Mouse (Mus musculus) urinary bladder, postnatal 14 days (tissue): ENCODE data around the gene Gatc.
"Not testable (repeated sequence)": the region's sequence is repeated elsewhere in the genome, so short reads cannot be mapped to it uniquely, and the experiment has no call there.

ENCODE experiments used
- DNase-seq: peaks from one replicate; pipeline ENCODE4 v3.0.0; 2021; ENCODE audit warnings: low spot score

The Gatc gene

GRCm38 (mm10) chr5:115340577-115341313 lies at the start of gene Gatc, which contains the start of gene Triap1:
TSS of gene Gatc (minus strand) at chr5:115341178.
TSS of gene Triap1 (plus strand) at chr5:115341225.
- DNase-seq: peak; percentile 89

GRCm38 (mm10) chr5:115378882-115379281 lies 37.9 kb upstream of the Gatc start:
- DNase-seq: not testable (repeated sequence)

GRCm38 (mm10) chr5:115375436-115375835 lies 34.5 kb upstream of the Gatc start:
- no peak for DNase-seq

GRCm38 (mm10) chr5:115374204-115374820 lies 33.3 kb upstream of the Gatc start:
- no peak for DNase-seq

- no peak for DNase-seq
Measured at GRCm38 (mm10) chr5:115373441-115374203, 32.6 kb upstream of the Gatc start.

- peak; percentile 38 for DNase-seq
Measured at GRCm38 (mm10) chr5:115371736-115372135, 30.8 kb upstream of the Gatc start.

- no peak for DNase-seq
Measured at GRCm38 (mm10) chr5:115364782-115365181, 23.8 kb upstream of the Gatc start.

- no peak for DNase-seq
Measured at GRCm38 (mm10) chr5:115362819-115363714, 22.1 kb upstream of the Gatc start.

- DNase-seq: no peak
Measured at GRCm38 (mm10) chr5:115362216-115362615, 21.2 kb upstream of the Gatc start.

GRCm38 (mm10) chr5:115359851-115360372 lies 18.9 kb upstream of the Gatc start:
- no peak for DNase-seq

- no peak for DNase-seq
Measured at GRCm38 (mm10) chr5:115359438-115359837, 18.5 kb upstream of the Gatc start.

GRCm38 (mm10) chr5:115358872-115359271 lies 17.9 kb upstream of the Gatc start:
- DNase-seq: peak; percentile 86

- no peak for DNase-seq
Measured at GRCm38 (mm10) chr5:115355070-115355469, 14.1 kb upstream of the Gatc start.

- no peak for DNase-seq
Measured at GRCm38 (mm10) chr5:115351348-115351747, 10.4 kb upstream of the Gatc start.

- DNase-seq: no peak
Measured at GRCm38 (mm10) chr5:115349225-115349555, 8.2 kb upstream of the Gatc start.

- DNase-seq: peak; percentile 98
Measured at GRCm38 (mm10) chr5:115348546-115349224, 7.7 kb upstream of the Gatc start, which contains the start of gene Cox6a1. TSS of gene Cox6a1 (minus strand) at chr5:115348981.

- DNase-seq: peak; percentile 85
Measured at GRCm38 (mm10) chr5:115347564-115347963, 6.6 kb upstream of the Gatc start.

- no peak for DNase-seq
Measured at GRCm38 (mm10) chr5:115341314-115342165, 562 bp upstream of the Gatc start.

GRCm38 (mm10) chr5:115340007-115340406 lies 971 bp downstream of the Gatc start:
- DNase-seq: no peak

- no peak for DNase-seq
Measured at GRCm38 (mm10) chr5:115333626-115334025, 7.4 kb downstream of the Gatc start.
